Mouse (Mus musculus) lung, embryonic 14.5 days (tissue): ENCODE data around the gene Ciao2a. TPM values are rescaled to one million over a fixed set of nuclear protein-coding genes. Genes with fewer than 3 reads are reported as not detected.

Experiments
- ATAC-seq: fragments of 200-750 bp; cut with Nextera tagmentation; 2 replicates; pipeline ENCODE4 v1.8.0; 2017; ENCODE audit warnings: mild to moderate bottlenecking, moderate TSS enrichment, moderate library complexity; ENCODE audit not compliant: insufficient read depth
- DNase-seq: peaks from one replicate; pipeline ENCODE4 v3.0.0-alpha.2; 2015
- H3K27ac ChIP-seq: fragments of 300-500 bp; sonication (generic); 2 replicates; pipeline ENCODE4 v1.5.1; 2014; ENCODE audit warnings: low read depth, mild to moderate bottlenecking, moderate library complexity
- H3K27me3 ChIP-seq: fragments of 300-500 bp; sonication (generic); 2 replicates; pipeline ENCODE4 v1.6.1; 2014; ENCODE audit warnings: low read length, control low read depth; ENCODE audit not compliant: insufficient read depth
- H3K36me3 ChIP-seq: fragments of 300-500 bp; sonication (generic); 2 replicates; pipeline ENCODE4 v1.6.1; 2014; ENCODE audit warnings: control low read depth; ENCODE audit not compliant: insufficient read depth
- H3K4me1 ChIP-seq: fragments of 300-500 bp; sonication (generic); 2 replicates; pipeline ENCODE4 v1.6.1; 2014; ENCODE audit warnings: antibody characterized with exemption, control low read depth; ENCODE audit not compliant: insufficient read depth
- H3K4me2 ChIP-seq: fragments of 300-500 bp; sonication (generic); 2 replicates; pipeline ENCODE4 v1.6.1; 2014; ENCODE audit warnings: mild to moderate bottlenecking
- H3K4me3 ChIP-seq: fragments of 300-500 bp; sonication (generic); 2 replicates; pipeline ENCODE4 v1.5.1; 2014; ENCODE audit warnings: low read depth, low read length
- H3K9ac ChIP-seq: fragments of 300-500 bp; sonication (generic); 2 replicates; pipeline ENCODE4 v1.6.1; 2014
- H3K9me3 ChIP-seq: fragments of 300-500 bp; sonication (generic); 2 replicates; pipeline ENCODE4 v1.6.1; 2016; ENCODE audit warnings: low read depth, low read length, control low read depth
- CTCF ChIP-seq: IDR thresholded peaks from 2 replicates; pipeline ENCODE4 v1.5.1; 2016; ENCODE audit warnings: antibody characterized with exemption, low read depth
- WGBS: fragments of 180-500 bp; shearing (Covaris S2); extraction: QIAGEN DNeasy Blood & Tissue Kit; methylation state at CpG from one replicate; pipeline ENCODE4 v1.1.7; 2014; 5-methylcytosine and 5-hydroxymethylcytosine counted together
- polyA plus RNA-seq: library from polyadenylated mRNA; unstranded; fragments of >200 nt; fragmentation: Nextera tagmentation; extraction: Ambion mirVana; gene quantifications from 2 replicates; pipeline ENCODE4 v1.2.1, GENCODE M21; 2014

The Ciao2a gene
- polyA plus RNA-seq, 1 experiment from 2014 or later = 145 TPM

DNA sequence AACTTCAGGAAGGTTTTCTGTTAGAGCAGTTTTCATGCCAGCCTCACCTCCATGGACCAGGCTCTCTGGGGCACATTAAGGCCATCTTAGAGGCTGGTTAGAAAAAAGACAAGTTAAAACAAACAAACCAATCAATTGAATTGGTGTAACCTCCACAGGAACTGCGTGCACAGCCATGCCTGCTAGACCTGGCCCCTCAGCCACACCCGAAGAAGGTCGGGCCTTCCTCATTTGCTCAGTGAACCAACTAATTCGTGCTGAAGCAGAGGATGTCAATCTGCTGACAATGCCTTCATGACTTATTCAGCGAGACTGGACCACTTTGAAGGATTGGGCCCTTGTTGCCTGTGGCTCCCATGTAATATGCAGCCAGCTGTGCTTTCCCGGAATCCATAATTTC lies 60.0 kb downstream of the Ciao2a start:
- H3K27ac ChIP-seq = no peak overlapping the region
- no peak for TF ChIP-seq CTCF
- DNase-seq (no peak), ATAC-seq (no peak)
- H3K4me3 ChIP-seq = no peak overlapping the region
- no peak overlapping the region for H3K9ac ChIP-seq
- no peak overlapping the region for H3K4me2 ChIP-seq
- H3K9me3 ChIP-seq = no peaks in the 10 kb centered on the region
- H3K27me3 ChIP-seq = no peaks in the 10 kb centered on the region
- peaks cover 4% of the 10 kb centered on the region; the same call in 1 of the 2 replicates for H3K4me1 ChIP-seq
- no peaks in the 10 kb centered on the region for H3K36me3 ChIP-seq
- 36% methylated on average over 6 of the region's 6 CpGs for WGBS

Other genes with a start within 250 kb of the Ciao2a start
- 259 and 263 TPM in 2 replicates for gene Pclaf, start 236.4 kb upstream of the Ciao2a start, polyA plus RNA-seq
- 32.5 and 34.0 TPM in 2 replicates for gene Trip4, start 217.8 kb upstream of the Ciao2a start, polyA plus RNA-seq
- 19.2 and 19.5 TPM in 2 replicates for gene Csnk1g1, start 217.7 kb upstream of the Ciao2a start, polyA plus RNA-seq
- gene Ppib, start 66.4 kb upstream of the Ciao2a start, polyA plus RNA-seq = 654 and 655 TPM in 2 replicates
- gene Snx22, start 56.9 kb upstream of the Ciao2a start, polyA plus RNA-seq = 11.0 and 11.1 TPM in 2 replicates
- gene Snx1, start within 50 bp of the Ciao2a start, polyA plus RNA-seq = 116 TPM in 2 replicates
- 5.9 and 7.6 TPM in 2 replicates for gene Dapk2, start 31.6 kb downstream of the Ciao2a start, polyA plus RNA-seq
- gene Herc1, start 223.8 kb downstream of the Ciao2a start, polyA plus RNA-seq = 25.3 and 25.9 TPM in 2 replicates